Mouse (Mus musculus) ES-CJ7 (cell line): ENCODE measurements around the gene Zfp280d.
A peak's percentile ranks its signal among the peaks of the same experiment; 100 is the strongest.
"Not testable (repeated sequence)": the region's sequence is repeated elsewhere in the genome, so short reads cannot be mapped to it uniquely, and the experiment has no call there.

Source experiments
- DNase-seq: peaks from one replicate; pipeline ENCODE4 v3.0.0; 2011; ENCODE audit warnings: low read depth, low spot score

The Zfp280d gene

DNA sequence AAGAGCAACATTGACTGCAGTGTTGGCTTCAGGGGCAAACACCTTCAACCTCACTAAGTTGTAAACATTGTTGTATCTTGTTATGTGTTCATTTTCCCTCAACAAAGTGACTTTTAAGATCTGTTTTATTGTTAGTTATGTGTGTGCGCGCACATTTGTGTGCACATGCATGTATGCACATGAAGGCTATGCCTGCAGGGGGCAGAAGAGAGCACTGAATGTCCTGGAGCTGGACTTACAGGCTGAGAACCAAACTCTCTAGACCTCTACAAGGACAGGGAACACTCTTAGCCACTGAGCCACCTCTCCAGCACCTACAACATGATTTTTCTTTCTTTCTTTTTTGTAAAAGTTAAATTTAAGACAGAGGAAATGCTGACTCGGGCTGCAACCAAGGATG, 99.4 kb downstream of the Zfp280d start:
- DNase-seq: peak; percentile 74

DNA sequence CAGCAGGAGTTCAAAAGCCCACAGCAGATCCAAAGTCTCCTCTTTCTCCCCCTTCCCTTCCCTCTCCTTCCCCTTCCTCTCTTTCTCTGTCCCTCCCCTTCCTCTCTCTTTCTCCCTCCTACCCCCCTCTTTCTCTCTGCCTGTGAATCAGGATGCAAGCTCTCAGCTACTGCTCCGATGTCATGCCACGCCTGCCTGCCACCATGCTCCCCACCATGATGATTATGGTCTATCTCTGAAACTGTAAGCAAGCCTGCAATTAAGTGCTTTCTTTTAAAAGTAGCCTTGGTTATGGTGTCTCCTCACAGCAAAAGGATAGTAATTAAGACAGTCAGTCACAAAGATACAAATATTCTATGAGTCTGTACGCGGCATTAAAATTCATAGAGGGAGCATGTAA, 100.3 kb downstream of the Zfp280d start:
- no peak for DNase-seq

DNA sequence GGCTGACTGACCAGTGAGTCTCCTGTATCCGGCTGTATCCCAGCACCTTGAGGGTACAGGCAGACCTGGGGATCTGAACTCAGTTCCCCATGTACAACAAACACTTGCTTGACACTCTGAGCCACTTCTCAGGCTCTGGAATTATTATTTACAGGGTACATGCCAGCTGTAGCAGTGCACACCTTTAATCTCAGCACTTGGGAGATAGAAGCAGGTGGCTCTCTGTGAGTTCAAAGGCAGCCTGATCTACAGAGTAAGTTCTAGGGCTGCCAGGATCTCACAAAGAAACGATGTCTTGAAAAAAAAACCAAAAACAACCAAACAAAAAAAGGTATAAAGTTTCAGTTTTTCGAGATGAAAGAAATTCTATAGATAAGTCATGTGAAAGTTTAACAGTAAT, 101.0 kb downstream of the Zfp280d start:
- DNase-seq: no peak

DNA sequence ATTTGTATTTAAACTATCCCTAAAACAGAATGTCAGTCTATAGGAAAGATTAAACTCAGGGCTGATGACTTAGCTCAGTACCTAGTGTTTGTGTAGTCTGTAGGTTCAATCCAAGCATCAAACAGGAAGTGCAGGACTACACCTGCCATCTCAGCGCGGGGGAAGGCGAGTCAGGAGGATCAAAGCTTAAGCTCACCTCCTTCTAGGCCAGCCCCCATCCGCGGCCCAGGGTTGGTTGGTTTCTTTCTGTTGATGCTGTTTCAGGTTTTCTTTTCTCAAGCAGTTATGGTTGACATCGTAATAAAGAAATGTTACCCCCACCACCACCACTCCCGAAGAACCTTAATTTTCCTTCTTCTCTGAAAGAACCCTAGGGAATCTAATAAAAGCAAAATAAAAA, 111.1 kb downstream of the Zfp280d start:
- no peak for DNase-seq

DNA sequence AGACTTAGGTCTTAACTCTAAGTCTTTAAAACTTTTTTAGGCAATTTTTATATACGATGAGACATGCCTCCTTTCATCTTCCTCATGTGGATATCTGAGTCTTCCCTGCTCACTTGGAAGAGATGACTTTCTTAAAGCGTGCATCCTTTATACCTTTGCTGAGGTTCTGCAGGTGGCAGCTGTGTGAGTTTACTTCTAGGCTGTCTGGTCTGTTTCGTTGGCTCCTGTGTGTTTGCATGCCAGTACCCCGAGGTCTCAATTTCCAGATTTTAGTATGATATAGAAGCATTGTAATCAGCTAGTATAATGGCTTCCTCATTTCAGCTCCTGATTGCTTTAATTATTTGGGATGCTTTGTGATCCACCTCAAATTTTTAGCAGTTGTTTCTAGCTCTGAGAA, 114.3 kb downstream of the Zfp280d start:
- no peak for DNase-seq

DNA sequence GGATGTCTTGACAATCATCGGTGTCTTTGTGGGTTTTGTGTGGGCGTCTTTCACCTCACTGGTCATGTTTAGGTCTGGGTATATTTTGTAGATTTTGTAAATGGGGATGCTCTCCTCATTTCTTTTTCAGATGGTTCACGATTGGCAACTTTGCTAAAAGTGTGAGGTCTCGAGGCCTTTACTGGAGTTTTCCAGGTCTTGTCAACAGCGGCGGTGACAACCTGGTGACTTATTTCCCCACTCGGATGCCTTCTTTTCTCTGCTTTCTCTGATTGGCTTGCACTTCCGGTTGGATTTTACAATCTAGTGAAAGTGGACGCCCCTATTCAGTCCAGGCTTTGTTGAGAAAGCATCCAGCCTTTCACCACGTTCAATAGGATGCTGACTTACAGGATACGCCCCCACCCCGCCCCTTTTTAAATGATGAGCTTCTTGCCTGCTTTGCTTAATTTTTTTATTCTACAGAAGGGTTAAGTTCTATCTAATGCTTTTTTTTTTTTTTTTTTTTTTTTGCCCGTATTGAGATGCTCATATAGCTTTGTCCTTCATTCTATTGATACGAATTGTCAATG, 114.9 kb downstream of the Zfp280d start:
- DNase-seq: no peak

DNA sequence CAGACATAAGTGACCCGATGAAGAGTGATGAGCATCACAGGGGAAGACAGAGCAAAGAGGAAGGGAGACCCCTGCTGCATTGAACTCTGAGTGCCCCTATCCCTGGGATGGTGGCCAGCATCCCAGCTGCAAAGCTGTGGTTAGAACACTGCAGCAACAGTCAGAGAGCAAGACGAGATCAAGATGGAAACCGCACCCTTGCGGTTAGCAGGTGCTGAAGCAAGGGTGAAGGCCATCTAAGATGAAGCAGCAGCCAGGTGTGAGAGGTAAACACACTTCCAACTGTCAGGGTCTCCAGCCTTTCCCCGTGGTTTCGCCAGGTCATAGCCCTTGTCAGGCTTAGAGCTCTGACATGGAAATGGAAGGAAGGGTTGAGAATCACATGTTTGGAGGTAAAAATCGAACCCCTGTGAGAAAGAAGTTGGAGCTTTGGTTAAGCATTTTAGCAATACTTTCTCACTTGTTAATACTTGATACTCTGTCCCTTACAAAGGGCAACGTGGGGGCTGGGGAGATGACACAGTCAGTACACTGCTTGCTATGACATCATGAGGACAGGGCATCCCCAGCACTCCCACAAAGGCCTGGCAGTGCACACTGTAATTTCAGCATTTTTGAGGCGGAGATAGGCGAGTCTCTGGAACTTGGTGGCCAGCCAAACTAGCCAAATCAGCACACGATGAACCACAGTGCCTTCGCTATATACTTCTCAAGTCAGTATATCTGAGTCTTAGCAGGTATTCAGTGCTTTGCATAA, 115.8 kb downstream of the Zfp280d start:
- DNase-seq: no peak

DNA sequence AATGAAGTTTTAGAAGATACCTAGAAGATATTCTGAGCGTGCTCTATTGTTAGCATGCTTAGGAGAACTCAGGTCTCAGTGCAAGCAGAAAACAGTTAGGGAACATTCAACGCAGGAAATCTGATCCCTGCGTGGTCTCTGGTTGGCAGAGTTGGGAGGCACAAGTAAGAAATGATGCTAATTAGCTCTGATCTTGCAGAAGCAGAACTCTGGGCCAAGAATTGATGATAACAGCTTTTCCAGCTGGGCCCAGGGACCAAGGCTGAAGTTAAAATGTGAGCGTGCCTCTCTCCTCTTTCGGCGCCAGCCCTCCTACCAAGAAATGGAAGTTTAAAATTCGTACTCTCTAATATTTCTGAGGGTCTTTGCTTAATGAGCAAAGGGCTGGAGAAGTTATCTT, 118.0 kb downstream of the Zfp280d start:
- DNase-seq: no peak

DNA sequence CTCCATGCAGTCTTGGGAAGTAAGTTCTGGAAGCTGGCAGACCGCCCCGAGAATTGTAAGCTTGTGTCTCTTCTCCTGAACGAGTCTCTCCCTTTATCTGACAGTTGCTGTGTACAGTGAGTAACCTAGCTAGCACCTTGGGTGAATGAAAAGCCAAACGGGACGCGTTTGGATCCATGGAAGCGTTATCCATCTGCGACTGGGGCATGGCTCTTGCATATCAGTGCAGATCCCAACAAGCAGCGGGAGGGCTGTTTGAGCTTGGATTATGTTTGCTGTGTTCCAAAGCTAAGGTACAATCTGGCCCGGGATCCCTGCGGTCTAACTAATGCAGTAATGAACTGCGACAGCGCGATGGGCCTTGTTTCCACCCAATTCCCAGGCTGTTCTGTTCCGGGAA, 118.6 kb downstream of the Zfp280d start:
- no peak for DNase-seq

DNA sequence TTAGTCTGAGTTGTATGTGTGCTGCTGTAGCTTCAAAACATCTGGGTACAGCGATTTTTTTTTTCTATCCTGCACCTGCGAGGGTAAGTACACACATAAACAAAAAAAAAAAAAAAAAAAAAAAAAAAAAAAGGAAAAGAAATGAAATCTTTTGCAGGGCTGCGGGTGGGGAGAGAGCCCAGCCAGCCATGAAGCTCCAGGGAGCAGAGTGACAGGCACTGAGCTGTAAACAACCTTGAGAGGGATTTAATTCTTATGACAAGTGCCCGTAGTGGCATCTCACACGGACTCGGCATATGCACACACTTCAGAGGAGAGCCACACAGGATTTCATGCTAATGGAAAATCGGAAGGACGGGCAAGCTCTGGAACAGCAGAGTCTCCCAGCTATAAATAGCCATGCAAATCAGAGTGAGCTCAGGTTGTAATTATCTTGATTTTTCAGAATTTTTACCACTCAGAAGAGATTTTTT, 119.2 kb downstream of the Zfp280d start:
- DNase-seq: no peak

DNA sequence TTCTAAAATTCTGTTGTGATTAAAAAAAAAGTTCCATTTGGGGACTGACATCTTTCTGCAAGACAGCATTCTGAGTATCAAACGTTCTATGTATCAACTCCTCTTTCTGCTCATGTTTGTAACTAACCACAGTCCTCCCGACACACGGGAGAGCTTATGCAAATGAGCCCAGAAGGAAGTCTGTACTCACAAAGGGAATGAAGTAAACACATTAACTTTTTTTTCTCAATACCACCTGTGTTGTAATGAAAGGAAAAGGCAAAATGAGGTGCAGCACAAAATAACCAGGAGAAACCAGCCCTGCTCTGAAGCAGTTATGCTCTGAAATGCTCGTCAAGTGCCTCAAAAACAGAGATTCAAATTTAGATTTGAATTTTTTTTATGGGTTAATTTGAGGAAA, 125.5 kb downstream of the Zfp280d start:
- no peak for DNase-seq

DNA sequence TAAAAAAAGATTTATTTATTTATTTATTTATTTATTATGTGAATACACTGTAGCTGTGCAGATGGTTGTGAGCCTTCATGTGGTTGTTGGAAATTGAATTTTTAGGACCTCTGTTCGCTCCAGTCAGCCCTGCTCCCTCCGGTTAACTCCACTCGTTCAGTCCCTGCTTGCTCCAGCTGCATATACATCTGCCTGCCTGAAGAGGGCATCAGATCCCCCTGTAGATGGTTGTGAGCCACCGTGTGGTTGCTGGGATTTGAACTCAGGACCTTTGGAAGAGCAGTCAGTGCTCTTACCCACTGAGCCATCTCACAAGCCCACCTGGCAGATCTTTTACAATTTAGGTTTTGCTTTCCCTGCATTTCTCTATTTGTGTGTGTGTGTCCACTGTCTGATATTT, 127.1 kb downstream of the Zfp280d start:
- DNase-seq: not testable (repeated sequence)

DNA sequence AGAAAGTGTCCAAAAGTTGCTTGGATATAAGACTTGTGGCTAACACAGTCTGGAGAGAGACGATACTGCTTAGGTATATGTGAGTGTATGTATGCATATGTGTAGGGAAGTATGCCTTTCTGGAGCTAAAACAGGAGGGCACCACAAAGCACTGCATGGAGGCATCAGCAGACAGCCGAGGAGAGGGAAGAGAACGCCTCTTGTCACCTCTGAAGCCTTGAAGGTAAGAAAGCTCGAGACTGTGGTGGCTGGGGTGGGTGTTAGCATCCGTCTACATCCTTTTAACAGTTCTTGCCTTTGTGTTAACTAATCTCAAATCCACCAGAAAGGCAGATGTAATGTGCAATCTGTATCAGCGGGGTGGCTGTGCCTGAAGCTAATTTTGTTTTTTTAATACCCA, 128.8 kb downstream of the Zfp280d start:
- DNase-seq: no peak

DNA sequence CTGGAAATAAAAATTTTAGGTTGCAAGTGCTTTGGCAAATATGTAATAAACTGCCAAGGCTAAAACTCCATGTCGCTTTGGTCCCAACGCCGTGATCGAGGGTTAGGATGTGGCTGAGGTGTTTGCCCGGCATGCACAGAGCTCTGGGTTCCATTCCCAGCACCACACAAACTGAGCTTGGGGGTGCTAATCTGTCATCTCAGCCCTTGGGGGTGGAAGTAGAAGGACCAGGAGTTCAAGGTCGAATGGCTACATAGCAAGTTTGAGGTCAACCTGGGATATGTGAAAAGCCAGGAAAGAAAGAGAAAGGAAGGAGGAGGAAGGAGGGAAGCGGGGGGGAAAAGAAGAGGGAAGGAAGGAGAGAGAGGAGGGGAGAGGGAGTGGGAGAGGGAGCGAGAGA, 129.8 kb downstream of the Zfp280d start:
- no peak for DNase-seq

DNA sequence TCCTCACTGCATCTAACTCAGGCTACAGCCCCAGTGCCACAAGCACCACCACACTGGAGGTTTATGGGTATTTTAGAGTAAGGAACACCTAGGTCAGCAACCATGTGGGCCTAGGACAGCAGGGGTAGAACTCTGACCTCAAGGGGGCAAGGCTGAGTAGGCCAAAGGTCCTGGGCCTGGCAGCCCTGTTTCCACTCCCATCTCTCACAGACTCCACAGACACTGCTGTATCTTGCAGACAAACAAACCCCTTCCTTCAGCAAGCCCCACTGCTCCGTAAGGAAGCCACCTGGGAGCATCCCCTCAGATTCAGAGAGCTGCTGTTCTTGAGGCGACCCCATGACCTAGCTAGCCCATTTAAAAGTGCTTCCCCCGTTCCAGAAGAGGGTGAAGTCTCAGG, 130.3 kb downstream of the Zfp280d start:
- DNase-seq: no peak

DNA sequence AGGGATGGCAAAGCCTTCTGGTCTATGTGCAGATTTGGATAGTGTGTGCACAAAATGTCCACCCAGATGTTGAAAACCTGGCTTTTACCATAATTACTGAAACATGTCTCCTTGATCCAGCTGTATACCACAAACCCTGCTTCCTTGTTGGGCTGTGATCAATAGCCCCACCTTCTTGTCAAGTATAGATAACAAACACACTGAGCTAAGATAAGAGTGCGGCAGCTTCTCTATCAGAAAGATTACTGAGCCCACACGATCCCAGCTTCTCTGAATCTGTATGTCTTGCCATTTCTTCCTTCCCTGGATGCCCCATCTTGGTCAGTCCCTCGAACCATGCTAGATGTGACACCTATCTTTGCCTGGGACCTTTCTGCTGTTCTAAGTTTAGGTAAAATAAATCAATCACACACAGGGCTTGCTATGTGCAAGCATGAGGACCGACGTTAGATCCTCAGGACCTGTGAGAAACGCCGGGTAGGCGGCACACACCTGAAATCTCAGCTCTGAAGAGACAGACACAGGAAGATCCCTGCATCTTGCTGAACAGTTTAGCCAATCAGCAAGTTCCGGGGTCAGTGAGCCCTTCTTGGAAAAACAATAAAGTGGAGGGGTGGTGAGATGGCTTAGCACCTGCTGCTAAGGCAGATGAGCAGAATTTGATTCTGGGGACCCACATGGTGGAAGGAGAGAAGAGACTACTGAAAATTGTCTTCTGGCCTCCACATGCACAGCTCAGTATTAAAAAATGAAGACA, 131.4 kb downstream of the Zfp280d start:
- DNase-seq: no peak

DNA sequence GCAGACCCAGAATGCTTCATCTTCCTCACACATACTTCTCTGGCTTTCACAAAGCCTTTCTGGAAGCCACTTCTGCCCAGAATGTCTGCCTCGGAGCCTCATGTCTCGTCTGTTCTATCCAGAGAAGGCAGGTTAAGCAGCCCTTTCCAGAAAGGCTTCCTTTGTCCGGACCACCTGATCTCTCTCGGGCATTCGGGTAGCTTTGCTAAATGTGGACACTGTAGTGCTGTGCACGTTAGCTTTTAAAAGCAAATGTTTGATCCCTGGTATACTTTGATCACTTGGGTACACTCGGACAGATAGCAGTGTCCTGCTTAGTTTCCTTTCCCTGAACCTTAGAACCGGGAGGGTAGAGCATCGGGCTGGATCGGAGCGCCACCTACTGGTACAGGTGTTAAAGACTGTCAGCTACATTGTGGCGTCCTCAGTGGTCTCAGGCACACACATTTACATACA, 133.5 kb downstream of the Zfp280d start:
- peak; percentile 85 for DNase-seq

DNA sequence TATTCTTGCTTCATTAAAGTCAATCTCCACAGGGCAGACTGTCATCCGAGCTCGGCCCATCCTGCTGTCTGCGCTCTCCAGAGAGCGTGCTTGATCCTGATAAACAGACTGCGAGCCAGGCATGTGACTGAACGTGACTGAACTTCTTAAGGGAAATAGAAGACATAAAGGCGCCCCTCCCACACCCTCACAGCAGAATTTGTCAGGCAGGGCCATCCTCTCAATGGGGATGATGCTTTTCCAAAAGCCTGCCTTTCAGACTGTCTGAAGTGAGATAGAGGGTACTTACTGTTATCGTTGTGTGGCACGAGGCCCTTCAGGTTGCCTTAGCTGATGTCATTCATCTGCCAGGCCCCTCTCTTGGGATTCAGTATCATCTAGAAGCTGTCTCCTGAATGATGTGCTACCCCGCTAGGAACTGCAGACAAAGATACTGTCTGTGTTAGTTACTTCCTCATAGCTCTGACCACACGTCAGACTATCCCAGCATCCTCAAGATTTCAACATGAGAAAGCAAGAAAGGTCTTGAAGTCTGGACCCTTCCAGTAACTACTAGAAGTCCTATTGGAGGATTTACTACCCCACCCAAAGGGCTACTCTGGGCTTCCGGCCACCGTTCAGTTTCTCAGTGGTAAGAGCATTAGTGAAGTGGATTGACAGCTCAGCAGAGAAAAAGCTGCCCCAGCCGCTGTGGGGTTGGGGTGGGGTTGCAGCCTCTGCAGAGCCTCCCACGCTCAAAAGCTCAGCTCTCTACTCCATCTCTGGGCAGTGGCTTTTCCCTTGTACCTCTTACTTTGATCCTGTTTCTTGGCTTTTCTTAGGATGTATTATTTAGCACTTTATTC, 134.9 kb downstream of the Zfp280d start:
- no peak for DNase-seq

DNA sequence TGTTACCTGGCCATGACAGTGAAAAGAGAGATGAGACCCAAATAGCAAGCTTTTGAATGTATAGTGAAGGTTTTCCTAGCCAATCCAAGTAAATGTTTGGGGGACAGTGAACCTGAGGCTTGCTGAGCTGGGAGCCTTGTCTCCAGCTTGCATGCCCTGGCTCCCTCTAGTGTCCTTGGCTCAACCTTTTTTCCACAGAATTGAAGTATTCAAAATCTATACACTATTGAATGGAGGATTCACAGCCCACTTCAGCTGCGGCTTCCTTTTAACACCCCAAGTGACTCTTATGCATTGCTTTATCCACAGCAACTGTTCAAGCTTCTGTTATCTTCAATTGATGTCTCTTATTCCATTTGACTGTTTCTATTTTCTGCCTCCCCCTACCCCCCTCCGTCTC, 137.1 kb downstream of the Zfp280d start:
- DNase-seq: no peak
